Mouse (Mus musculus) testis, adult 2 months (tissue): ENCODE results near the gene Hsd17b11. TPM values are rescaled to one million over a fixed set of nuclear protein-coding genes. Genes with fewer than 3 reads are reported as not detected.
"Not testable (repeated sequence)": the region's sequence is repeated elsewhere in the genome, so short reads cannot be mapped to it uniquely, and the experiment has no call there.

Experiments used
- H3K27ac ChIP-seq: fragments of 200-500 bp; 2 replicates; pipeline ENCODE4 v1.5.1; 2012; ENCODE audit warnings: low read depth, low read length; ENCODE audit not compliant: control insufficient read depth, insufficient read depth
- H3K27me3 ChIP-seq: fragments of 200-500 bp; 2 replicates; pipeline ENCODE4 v1.6.1; 2012; ENCODE audit warnings: mild to moderate bottlenecking, low read length, moderate library complexity; ENCODE audit not compliant: control insufficient read depth, insufficient read depth
- H3K36me3 ChIP-seq: fragments of 200-500 bp; 2 replicates; pipeline ENCODE4 v1.6.1; 2012; ENCODE audit warnings: mild to moderate bottlenecking, low read length; ENCODE audit not compliant: control insufficient read depth, insufficient read depth
- H3K4me1 ChIP-seq: fragments of 200-500 bp; 2 replicates; pipeline ENCODE4 v1.6.1; 2012; ENCODE audit warnings: low read length; ENCODE audit not compliant: control insufficient read depth, insufficient read depth
- H3K4me3 ChIP-seq: fragments of 200-500 bp; 2 replicates; pipeline ENCODE4 v1.5.1; 2012; ENCODE audit warnings: low read depth, mild to moderate bottlenecking, low read length, moderate library complexity, mixed read lengths; ENCODE audit not compliant: control insufficient read depth
- CTCF ChIP-seq: fragments of 200-500 bp; IDR thresholded peaks from 2 replicates; pipeline ENCODE4 v1.5.1; 2012; ENCODE audit warnings: low read depth, mild to moderate bottlenecking, inconsistent platforms, low read length, moderate library complexity; ENCODE audit not compliant: control insufficient read depth, insufficient read depth, insufficient replicate concordance
- POLR2A ChIP-seq: fragments of 200-500 bp; IDR thresholded peaks from 2 replicates; pipeline ENCODE4 v1.6.1; 2012; ENCODE audit warnings: low read depth, mild to moderate bottlenecking, inconsistent platforms, low read length, moderate library complexity; ENCODE audit not compliant: control insufficient read depth
- polyA plus RNA-seq: library from polyadenylated mRNA; depleted of rRNA; stranded (reverse); fragments of >200 nt; gene quantifications from 2 replicates; pipeline ENCODE4 v1.2.3, GENCODE M21; 2012; rRNA removed

Hsd17b11 gene
- polyA plus RNA-seq, 1 experiment, result 5.5 TPM

- no peaks in the 10 kb centered on the region for H3K36me3 ChIP-seq
- no peak for TF ChIP-seq POLR2A
- TF ChIP-seq CTCF, result no peak
- H3K4me3 ChIP-seq, result no peak overlapping the region
- no peak overlapping the region for H3K27ac ChIP-seq
- no peaks in the 10 kb centered on the region for H3K27me3 ChIP-seq
- no peaks in the 10 kb centered on the region for H3K4me1 ChIP-seq
Measured at GRCm38 (mm10) chr5:103962935-103963429, 58.7 kb downstream of the Hsd17b11 start.

- H3K4me3 ChIP-seq, result no peak overlapping the region
- no peak for TF ChIP-seq POLR2A
- no peak for TF ChIP-seq CTCF
- H3K27ac ChIP-seq, result no peak overlapping the region
- no peaks in the 10 kb centered on the region for H3K36me3 ChIP-seq
- no peaks in the 10 kb centered on the region for H3K27me3 ChIP-seq
- H3K4me1 ChIP-seq, result no peaks in the 10 kb centered on the region
Measured at GRCm38 (mm10) chr5:103954638-103955037, 67.1 kb downstream of the Hsd17b11 start.

DNA sequence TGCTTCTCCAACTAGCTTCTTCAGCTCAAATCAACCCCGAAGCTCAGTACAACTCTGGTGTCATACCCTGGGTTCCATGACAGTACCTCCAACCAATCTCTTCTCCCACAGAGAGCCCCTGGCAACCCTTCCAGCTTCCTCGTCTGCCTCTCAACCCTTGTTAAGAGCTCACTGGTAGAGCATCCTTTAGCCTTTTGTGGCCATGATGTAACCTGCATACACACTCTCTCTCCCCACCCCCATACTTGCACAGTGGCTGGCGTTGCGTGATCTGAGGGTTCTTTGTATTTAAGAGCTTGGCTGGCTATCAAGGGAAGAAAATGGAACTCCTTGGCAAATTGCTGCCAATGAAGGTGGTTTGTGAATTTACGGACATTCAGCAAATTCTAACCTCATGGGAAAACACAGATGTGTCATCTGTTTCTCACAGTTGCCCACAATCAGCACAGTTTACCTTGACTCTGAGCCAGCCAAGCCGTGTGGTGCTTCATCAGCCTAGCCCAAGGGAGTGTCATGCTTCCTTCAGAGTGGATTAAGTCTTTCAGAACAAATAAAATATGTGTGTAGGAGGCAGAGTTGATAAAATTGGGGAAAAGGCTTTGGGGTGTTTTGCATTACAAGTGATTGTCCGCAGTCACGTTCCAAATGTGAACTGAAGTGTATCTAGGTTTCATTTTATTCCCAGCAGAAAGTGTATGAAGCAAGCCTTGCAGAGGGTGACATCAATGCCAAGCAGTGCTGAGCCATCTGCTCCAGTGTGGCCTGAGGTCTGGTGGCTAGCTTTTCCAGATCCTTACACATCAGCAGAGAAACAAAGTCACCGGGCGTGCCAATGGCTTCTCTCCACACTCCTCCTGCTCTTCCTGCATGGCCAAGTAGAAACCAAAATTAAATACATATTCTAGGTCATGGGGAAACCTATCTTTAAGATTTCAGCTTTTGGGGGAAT is 68.3 kb downstream of the Hsd17b11 start:
- TF ChIP-seq CTCF, result no peak
- no peak for TF ChIP-seq POLR2A
- H3K4me3 ChIP-seq, result no peak overlapping the region
- H3K27ac ChIP-seq, result no peak overlapping the region
- H3K4me1 ChIP-seq, result no peaks in the 10 kb centered on the region
- H3K27me3 ChIP-seq, result no peaks in the 10 kb centered on the region
- H3K36me3 ChIP-seq, result no peaks in the 10 kb centered on the region

- H3K27me3 ChIP-seq, result not testable (repeated sequence)
Measured at GRCm38 (mm10) chr5:103950138-103950537, 71.6 kb downstream of the Hsd17b11 start.

DNA sequence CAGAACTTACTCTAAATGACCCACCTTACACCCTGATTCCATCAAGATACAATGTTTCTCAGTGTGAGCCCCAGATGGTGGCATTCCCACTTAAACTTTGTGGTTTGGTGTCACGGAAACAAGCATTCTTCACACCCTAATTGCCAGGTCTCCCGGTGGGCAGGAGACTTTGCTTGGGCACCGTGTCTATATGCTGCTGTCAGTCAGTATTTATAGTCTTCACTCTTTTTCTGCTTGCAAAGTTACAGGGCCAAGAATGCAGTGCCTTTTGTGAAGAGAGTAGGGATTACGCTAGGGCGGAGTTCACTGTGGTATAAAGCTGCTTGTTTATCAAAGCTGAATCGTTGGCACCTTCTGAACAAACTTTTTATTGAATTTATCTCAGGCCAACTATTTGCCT is 78.5 kb downstream of the Hsd17b11 start:
- Histone ChIP-seq H3K4me3 (no peak overlapping the region), H3K27me3 (no peaks in the 10 kb centered on the region), H3K27ac (no peak overlapping the region), H3K36me3 (no peaks in the 10 kb centered on the region), H3K4me1 (no peaks in the 10 kb centered on the region)
- no peak for TF ChIP-seq POLR2A
- TF ChIP-seq CTCF, result no peak

More at GRCm38 (mm10) chr5:103950138-103950537, 71.6 kb downstream of the Hsd17b11 start:
- H3K27ac ChIP-seq, H3K4me3 ChIP-seq, H3K4me1 ChIP-seq, H3K36me3 ChIP-seq: not testable (repeated sequence)

GRCm38 (mm10) chr5:103939856-103940255 is 81.9 kb downstream of the Hsd17b11 start:
- TF ChIP-seq POLR2A (no peak), CTCF (no peak)
- no peaks in the 10 kb centered on the region for H3K27me3 ChIP-seq
- H3K27ac ChIP-seq, result no peak overlapping the region
- H3K36me3 ChIP-seq, result no peaks in the 10 kb centered on the region
- no peaks in the 10 kb centered on the region; the same call in 1 of the 2 replicates for H3K4me1 ChIP-seq
- no peak overlapping the region for H3K4me3 ChIP-seq

Other genes with a start within 250 kb of the Hsd17b11 start
- 15.3 and 16.7 TPM in 2 replicates for gene Klhl8, start 110.7 kb downstream of the Hsd17b11 start, polyA plus RNA-seq
- 0.12 TPM in 2 replicates for gene Hsd17b13, start 44.5 kb downstream of the Hsd17b11 start, polyA plus RNA-seq
- 170 and 195 TPM in 2 replicates for gene Nudt9, start 24.4 kb upstream of the Hsd17b11 start, polyA plus RNA-seq
- gene Gm17660, start 55.7 kb upstream of the Hsd17b11 start, polyA plus RNA-seq, result 0.26 and 0.62 TPM in 2 replicates
- gene Sparcl1, start 91.8 kb upstream of the Hsd17b11 start, polyA plus RNA-seq, result 15.8 and 23.1 TPM in 2 replicates
- not detected in 2 replicates for gene Dspp, start 148.8 kb upstream of the Hsd17b11 start, polyA plus RNA-seq
- gene Dmp1, start 180.7 kb upstream of the Hsd17b11 start, polyA plus RNA-seq, result not detected in 2 replicates